Mouse (Mus musculus) neural tube, embryonic 15.5 days (tissue): Measurements from ENCODE around the gene Gm29797. TPM values are rescaled to one million over a fixed set of nuclear protein-coding genes. Genes with fewer than 3 reads are reported as not detected.

Experiments
- ATAC-seq: fragments of 200-750 bp; cut with Nextera tagmentation; 2 replicates; pipeline ENCODE4 v1.8.0; 2017; ENCODE audit warnings: mild to moderate bottlenecking, moderate TSS enrichment, moderate library complexity; ENCODE audit not compliant: low FRiP score
- H3K27ac ChIP-seq: fragments of 300-500 bp; sonication (generic); replicated peaks from 2 replicates; pipeline ENCODE4 v1.5.1; 2015; ENCODE audit warnings: mild to moderate bottlenecking, inconsistent platforms
- H3K27me3 ChIP-seq: fragments of 300-500 bp; sonication (generic); replicated peaks from 2 replicates; pipeline ENCODE4 v1.6.1; 2015; ENCODE audit warnings: inconsistent platforms
- H3K36me3 ChIP-seq: fragments of 300-500 bp; sonication (generic); 2 replicates; pipeline ENCODE4 v1.6.1; 2015; ENCODE audit warnings: inconsistent platforms
- H3K4me1 ChIP-seq: fragments of 300-500 bp; sonication (generic); 2 replicates; pipeline ENCODE4 v1.6.1; 2015; ENCODE audit warnings: inconsistent platforms
- H3K4me2 ChIP-seq: fragments of 300-500 bp; sonication (generic); 2 replicates; pipeline ENCODE4 v1.6.1; 2015; ENCODE audit warnings: inconsistent platforms, mild to moderate bottlenecking, moderate library complexity
- H3K4me3 ChIP-seq: fragments of 300-500 bp; sonication (generic); replicated peaks from 2 replicates; pipeline ENCODE4 v1.5.1; 2015; ENCODE audit warnings: mild to moderate bottlenecking, inconsistent platforms
- H3K9ac ChIP-seq: fragments of 300-500 bp; sonication (generic); replicated peaks from 2 replicates; pipeline ENCODE4 v1.6.1; 2015; ENCODE audit warnings: mild to moderate bottlenecking, inconsistent platforms
- H3K9me3 ChIP-seq: fragments of 300-500 bp; sonication (generic); replicated peaks from 2 replicates; pipeline ENCODE4 v1.6.1; 2016; ENCODE audit warnings: inconsistent platforms
- WGBS: fragments of 180-500 bp; shearing (Covaris S2); methylation state at CpG from one replicate; pipeline ENCODE4 v1.1.7; 2015; ENCODE audit warnings: mixed read lengths; 5-methylcytosine and 5-hydroxymethylcytosine counted together
- polyA plus RNA-seq: library from polyadenylated mRNA; unstranded; fragments of >200 nt; fragmentation: Nextera tagmentation; extraction: Ambion mirVana; gene quantifications from 2 replicates; pipeline ENCODE4 v1.2.1, GENCODE M21; 2015

The Gm29797 gene
- polyA plus RNA-seq, 1 experiment from 2014 or later, result 0.20 TPM

GRCm38 (mm10) chr2:181687586-181687985 lies 30.8 kb downstream of the Gm29797 start:
- Histone ChIP-seq H3K27ac (no peak overlapping the region), H3K9ac (no peak overlapping the region), H3K36me3 (peaks cover 45% of the 10 kb centered on the region), H3K4me3 (no peak overlapping the region), H3K27me3 (no peaks in the 10 kb centered on the region), H3K4me2 (no peak overlapping the region), H3K9me3 (no peaks in the 10 kb centered on the region), H3K4me1 (peaks cover 22% of the 10 kb centered on the region)
- ATAC-seq, result no peak
- WGBS, result 95% methylated on average over 8 of the region's 8 CpGs

DNA sequence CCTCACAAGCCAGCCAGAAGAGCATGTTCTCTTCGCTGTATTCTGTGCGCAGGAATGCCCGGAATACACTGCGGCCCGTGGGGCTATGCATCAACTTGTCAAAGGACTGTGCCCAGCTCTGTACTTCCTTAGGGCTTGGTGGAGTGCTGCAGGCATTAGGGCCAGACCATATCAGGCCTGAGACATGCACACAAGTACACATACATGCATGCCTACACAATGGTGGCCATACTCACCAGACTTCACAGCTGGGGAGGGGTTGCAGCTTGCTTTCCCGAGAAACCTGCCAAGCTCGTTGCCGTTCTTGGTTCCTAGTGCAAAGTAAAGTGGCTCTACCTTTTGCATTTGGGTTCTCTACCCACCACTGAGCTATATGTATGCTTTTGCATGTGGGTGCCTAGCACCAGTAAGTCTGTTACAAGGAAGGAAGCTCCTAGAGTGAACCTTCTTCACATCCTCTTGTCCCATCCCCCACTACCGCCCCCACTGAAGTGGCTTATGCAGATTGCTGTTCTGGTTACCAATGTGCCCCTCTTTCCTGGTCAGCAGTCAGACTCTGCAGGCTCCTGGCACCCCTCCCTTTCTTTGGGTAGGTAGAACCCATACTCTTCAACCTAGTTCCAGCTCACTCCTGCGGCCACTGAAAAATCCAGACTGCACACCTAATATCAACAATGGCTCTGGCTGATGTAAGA lies 32.8 kb downstream of the Gm29797 start:
- 92% methylated on average over 10 of the region's 10 CpGs for WGBS
- H3K9ac ChIP-seq, result no peak overlapping the region
- H3K27ac ChIP-seq, result no peak overlapping the region
- H3K4me2 ChIP-seq, result no peak overlapping the region
- H3K9me3 ChIP-seq, result no peaks in the 10 kb centered on the region
- no peaks in the 10 kb centered on the region for H3K27me3 ChIP-seq
- no peak for ATAC-seq
- peaks cover 45% of the 10 kb centered on the region for H3K36me3 ChIP-seq
- peaks cover 35% of the 10 kb centered on the region for H3K4me1 ChIP-seq
- no peak overlapping the region for H3K4me3 ChIP-seq

DNA sequence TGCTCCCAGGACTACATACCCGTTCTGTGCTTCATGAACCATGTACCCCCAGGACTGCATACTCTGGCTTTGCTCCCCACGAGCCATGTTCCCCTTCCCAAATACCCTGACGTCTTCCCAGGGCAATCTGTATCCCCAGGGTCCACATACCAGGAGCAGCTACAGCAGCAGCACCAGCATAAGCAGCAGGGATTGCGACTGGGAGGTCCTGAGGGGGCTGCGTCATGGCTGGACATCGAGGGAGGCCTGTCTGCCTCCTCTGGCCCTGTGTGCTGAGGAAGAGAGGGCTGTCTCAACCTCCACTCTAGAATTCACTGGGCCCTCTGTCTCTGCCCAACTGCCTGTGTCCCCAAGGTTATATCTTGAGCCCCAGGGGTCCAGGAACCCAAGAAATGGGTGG lies 34.2 kb downstream of the Gm29797 start:
- no peak overlapping the region for H3K4me2 ChIP-seq
- peaks cover 35% of the 10 kb centered on the region for H3K36me3 ChIP-seq
- no peak overlapping the region for H3K9ac ChIP-seq
- no peak for ATAC-seq
- no peak overlapping the region for H3K27ac ChIP-seq
- H3K4me3 ChIP-seq, result no peak overlapping the region
- WGBS, result 91% methylated on average over 6 of the region's 6 CpGs
- no peaks in the 10 kb centered on the region for H3K27me3 ChIP-seq
- no peaks in the 10 kb centered on the region for H3K9me3 ChIP-seq
- peaks cover 36% of the 10 kb centered on the region for H3K4me1 ChIP-seq

DNA sequence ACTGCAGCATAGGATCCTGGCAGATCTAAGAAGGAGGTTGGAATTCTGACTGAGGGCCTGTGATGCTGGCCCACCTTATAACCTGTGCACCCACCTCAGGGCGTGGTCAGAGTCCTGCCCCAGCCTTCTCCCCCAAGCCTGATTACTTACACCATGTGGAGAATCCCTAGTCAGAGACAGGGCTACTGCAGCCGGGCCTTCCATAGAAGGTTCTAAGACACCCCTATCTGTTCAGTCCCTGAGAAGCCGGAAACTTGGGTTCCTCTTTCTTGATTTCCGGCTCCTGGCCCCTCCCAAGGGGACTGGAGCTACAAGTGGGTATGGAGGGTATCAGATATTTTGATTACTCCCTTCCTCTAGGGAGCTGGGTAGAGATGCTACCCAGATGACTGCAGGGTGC lies 34.7 kb downstream of the Gm29797 start:
- H3K9ac ChIP-seq, result no peak overlapping the region
- WGBS, result 93% methylated on average over 4 of the region's 4 CpGs
- H3K36me3 ChIP-seq, result peaks cover 31% of the 10 kb centered on the region
- no peak for ATAC-seq
- H3K27me3 ChIP-seq, result no peaks in the 10 kb centered on the region
- no peaks in the 10 kb centered on the region for H3K9me3 ChIP-seq
- peaks cover 36% of the 10 kb centered on the region for H3K4me1 ChIP-seq
- H3K27ac ChIP-seq, result no peak overlapping the region
- H3K4me3 ChIP-seq, result no peak overlapping the region
- H3K4me2 ChIP-seq, result no peak overlapping the region

GRCm38 (mm10) chr2:181692304-181692703 lies 35.5 kb downstream of the Gm29797 start:
- H3K4me2 ChIP-seq, result peak overlapping the region; percentile 97
- H3K4me1 ChIP-seq, result peaks cover 36% of the 10 kb centered on the region
- WGBS, result 98% methylated on average over 3 of the region's 3 CpGs
- peak overlapping the region; percentile 71 for H3K4me3 ChIP-seq
- H3K9ac ChIP-seq, result no peak overlapping the region
- H3K27ac ChIP-seq, result no peak overlapping the region
- no peak for ATAC-seq
- no peaks in the 10 kb centered on the region for H3K9me3 ChIP-seq
- peaks cover 24% of the 10 kb centered on the region for H3K36me3 ChIP-seq
- no peaks in the 10 kb centered on the region for H3K27me3 ChIP-seq

DNA sequence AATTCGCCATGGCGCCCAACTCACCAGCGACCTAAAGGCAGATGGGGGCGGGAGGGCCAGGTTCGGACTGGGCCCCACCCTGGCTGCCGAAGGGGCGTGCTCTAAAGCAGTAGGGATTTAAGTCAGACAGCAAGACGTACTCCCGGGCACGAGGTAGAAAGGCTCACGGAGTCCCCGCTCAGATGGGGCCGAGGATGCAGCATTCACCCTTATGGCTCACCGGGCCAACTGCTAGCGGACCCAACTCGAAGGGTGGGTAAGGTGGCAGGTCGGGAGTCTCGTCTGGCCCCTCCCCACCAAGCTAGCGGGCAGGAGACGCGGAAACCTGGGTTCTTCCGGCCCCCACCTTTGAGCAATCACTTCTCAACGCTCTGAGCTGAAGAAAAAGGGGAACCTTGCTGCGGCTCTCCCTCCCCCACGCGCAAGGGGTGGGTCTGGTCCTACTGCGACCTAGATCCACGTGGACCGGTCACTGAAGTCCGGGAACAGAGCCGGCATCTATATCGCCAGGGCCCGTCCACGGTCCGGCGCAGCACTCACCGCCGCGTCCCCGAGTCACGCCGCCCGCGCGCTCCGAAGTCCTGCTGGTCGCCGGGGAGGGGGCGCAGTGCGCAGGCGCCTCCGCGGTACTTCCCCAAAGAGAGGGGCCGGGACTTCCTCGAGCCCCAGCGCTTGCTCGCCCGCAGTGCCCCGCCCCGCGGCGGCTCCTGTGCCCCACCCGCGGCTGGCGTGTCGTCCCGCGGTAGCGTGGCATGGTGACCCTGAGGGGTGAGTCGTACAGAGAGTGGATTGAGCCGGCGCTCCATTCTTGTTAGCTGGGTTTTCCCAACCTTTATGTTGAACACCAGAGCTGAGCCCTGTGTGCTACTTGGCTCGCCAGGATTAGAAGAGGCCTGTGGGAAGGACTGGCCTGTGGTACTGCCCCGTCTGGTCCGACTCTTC lies 36.8 kb downstream of the Gm29797 start, which contains the start of gene Rgs19:
Gene Rgs19, minus strand, starts transcription at position 639 of the 942 bp plus-strand sequence.
- peak; percentile 89 for ATAC-seq
- Histone ChIP-seq H3K36me3 (peaks cover 11% of the 10 kb centered on the region), H3K4me3 (peak within 1 kb of the TSS; percentile 71), H3K27me3 (no peaks in the 10 kb centered on the region), H3K4me2 (peak within 1 kb of the TSS; percentile 97), H3K4me1 (peaks cover 36% of the 10 kb centered on the region), H3K9me3 (no peaks in the 10 kb centered on the region), H3K27ac (peak within 1 kb of the TSS; percentile 80), H3K9ac (peak within 1 kb of the TSS; percentile 78)
- under 1% methylated on average over 61 of the region's 75 CpGs for WGBS

- peaks cover 36% of the 10 kb centered on the region for H3K4me1 ChIP-seq
- WGBS, result 94% methylated on average over 3 of the region's 3 CpGs
- H3K9ac ChIP-seq, result no peak overlapping the region
- H3K4me3 ChIP-seq, result peak overlapping the region; percentile 71; the same call in 1 of the 2 replicates
- no peaks in the 10 kb centered on the region for H3K9me3 ChIP-seq
- H3K4me2 ChIP-seq, result peak overlapping the region; percentile 97
- H3K36me3 ChIP-seq, result 0 out of 2 replicates have a peak, but pooled peaks cover 2% of the 10 kb centered on the region
- no peak overlapping the region for H3K27ac ChIP-seq
- no peaks in the 10 kb centered on the region for H3K27me3 ChIP-seq
- ATAC-seq, result no peak
These were observed 37.7 kb downstream of the Gm29797 start for GRCm38 (mm10) chr2:181694581-181694980.

DNA sequence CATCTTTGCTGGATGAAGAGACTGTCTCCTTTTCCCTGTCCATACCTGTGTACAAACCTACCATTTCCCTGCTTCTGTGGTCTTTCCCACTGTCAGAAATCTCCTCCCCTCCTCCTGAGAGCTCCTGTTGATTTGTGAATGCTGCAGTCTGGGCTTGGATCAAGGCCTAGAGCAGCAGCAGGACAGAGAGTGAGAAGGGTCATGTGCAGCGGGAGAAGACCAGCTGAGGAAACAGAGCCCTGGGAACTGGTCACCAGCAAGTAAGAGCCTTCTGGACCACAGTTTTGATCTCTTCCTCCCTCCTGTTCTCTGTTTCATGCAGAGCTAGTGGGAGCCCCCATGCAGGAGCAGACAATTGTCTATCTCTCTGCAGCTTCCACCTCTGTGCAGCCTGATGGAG lies 38.9 kb downstream of the Gm29797 start:
- ATAC-seq, result no peak
- Histone ChIP-seq H3K4me3 (no peak overlapping the region), H3K9ac (no peak overlapping the region), H3K4me1 (peaks cover 29% of the 10 kb centered on the region), H3K27me3 (no peaks in the 10 kb centered on the region), H3K4me2 (no peak overlapping the region), H3K9me3 (no peaks in the 10 kb centered on the region), H3K27ac (no peak overlapping the region), H3K36me3 (no peaks in the 10 kb centered on the region)
- 78% methylated on average over 1 of the region's 1 CpGs for WGBS

DNA sequence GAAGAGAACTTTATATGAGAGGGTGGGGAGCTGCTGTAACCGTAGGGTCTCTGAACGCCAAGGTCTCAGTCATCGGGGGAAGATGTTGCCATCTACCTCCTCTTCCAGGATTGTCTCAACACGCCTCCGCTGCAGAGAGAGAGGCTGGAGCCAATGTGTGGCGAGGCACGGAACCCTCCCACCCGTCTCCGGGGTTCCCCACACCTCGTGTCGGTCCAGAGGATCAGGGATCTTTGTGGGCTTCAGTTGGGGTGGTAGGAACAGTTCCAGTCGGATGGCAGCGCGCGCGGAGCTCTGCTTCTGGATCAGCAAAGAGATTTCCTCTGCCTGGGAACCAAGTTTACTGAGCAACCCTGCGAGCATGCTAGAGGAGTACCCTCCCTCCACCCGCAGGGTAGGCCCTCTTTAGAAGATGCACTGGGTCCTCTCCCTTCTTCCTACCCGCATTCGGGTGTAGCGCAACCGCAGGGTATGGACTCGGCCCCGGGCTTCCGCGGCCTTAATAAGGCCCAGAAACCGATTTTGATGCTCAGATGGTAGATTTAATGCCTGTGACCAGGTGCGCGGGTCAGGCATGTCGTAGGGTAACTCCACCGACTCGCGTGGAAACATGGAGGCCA lies 40.1 kb downstream of the Gm29797 start:
- Histone ChIP-seq H3K9ac (no peak overlapping the region), H3K27me3 (no peaks in the 10 kb centered on the region), H3K36me3 (no peaks in the 10 kb centered on the region), H3K9me3 (no peaks in the 10 kb centered on the region), H3K4me3 (no peak overlapping the region), H3K4me2 (no peak overlapping the region), H3K4me1 (peaks cover 20% of the 10 kb centered on the region), H3K27ac (no peak overlapping the region)
- WGBS, result 76% methylated on average over 33 of the region's 33 CpGs
- no peak for ATAC-seq

- Histone ChIP-seq H3K9ac (no peak within 1 kb of the TSS), H3K4me1 (peaks cover 8% of the 10 kb centered on the region), H3K27me3 (no peaks in the 10 kb centered on the region), H3K36me3 (no peaks in the 10 kb centered on the region), H3K27ac (no peak within 1 kb of the TSS), H3K9me3 (no peaks in the 10 kb centered on the region), H3K4me3 (no peak within 1 kb of the TSS), H3K4me2 (no peak within 1 kb of the TSS)
- ATAC-seq, result no peak
- 41% methylated on average over 5 of the region's 5 CpGs for WGBS
These were observed 41.4 kb downstream of the Gm29797 start, which contains the start of gene Lkaaear1 for GRCm38 (mm10) chr2:181698241-181698640. Gene Lkaaear1, minus strand, starts transcription at chr2:181698442.

DNA sequence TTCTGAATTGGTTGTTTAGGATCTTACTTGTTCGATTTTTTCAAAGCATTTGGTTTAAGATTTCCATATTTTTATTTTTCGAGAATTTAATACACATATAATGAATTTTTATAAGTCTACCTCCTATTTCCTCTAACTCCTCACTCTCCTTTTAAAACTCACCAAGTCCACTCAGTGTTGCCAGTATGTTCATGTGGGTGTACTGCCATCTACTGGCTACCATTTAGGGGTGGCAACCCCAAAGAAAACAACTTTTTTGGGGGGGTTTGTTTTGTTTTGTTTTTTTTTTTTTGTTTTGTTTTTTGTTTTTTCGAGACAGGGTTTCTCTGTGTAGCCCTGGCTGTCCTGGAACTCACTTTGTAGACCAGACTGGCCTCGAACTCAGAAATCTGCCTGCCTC lies 49.8 kb downstream of the Gm29797 start:
- no peaks in the 10 kb centered on the region for H3K9me3 ChIP-seq
- no peak overlapping the region for H3K9ac ChIP-seq
- H3K4me2 ChIP-seq, result no peak overlapping the region
- H3K36me3 ChIP-seq, result no peaks in the 10 kb centered on the region
- no peaks in the 10 kb centered on the region for H3K4me1 ChIP-seq
- H3K4me3 ChIP-seq, result no peak overlapping the region
- 34% methylated on average over 4 of the region's 4 CpGs for whole genome bisulfite sequencing
- no peak for ATAC-seq
- H3K27me3 ChIP-seq, result 0 out of 2 replicates have a peak, but pooled peaks cover 2% of the 10 kb centered on the region
- H3K27ac ChIP-seq, result no peak overlapping the region
